Mouse (Mus musculus) G1E (cell line): ENCODE results near the gene Carmil3. TPM values are rescaled to one million over a fixed set of nuclear protein-coding genes. Genes with fewer than 3 reads are reported as not detected.

Experiments
- ATAC-seq: 2 replicates; pipeline ENCODE4 v1.8.0; 2016; ENCODE audit warnings: mild to moderate bottlenecking; ENCODE audit not compliant: insufficient number of reproducible peaks, poor library complexity, low FRiP score, severe bottlenecking; ENCODE audit errors: extremely low read depth
- DNase-seq: peaks from one replicate; pipeline ENCODE4 v3.0.0; 2012; ENCODE audit warnings: low spot score
- H3K27me3 ChIP-seq: 2 replicates; pipeline ENCODE4 v1.6.1; 2012; ENCODE audit warnings: mild to moderate bottlenecking, low read length, inconsistent platforms; ENCODE audit not compliant: insufficient read depth
- H3K36me3 ChIP-seq: replicated peaks from 2 replicates; pipeline ENCODE3; 2012; ENCODE audit warnings: mild to moderate bottlenecking, inconsistent platforms
- H3K4me1 ChIP-seq: 2 replicates; pipeline ENCODE4 v1.6.1; 2012; ENCODE audit warnings: low read depth, low read length, inconsistent platforms, mixed read lengths; ENCODE audit not compliant: insufficient read depth
- H3K4me3 ChIP-seq: 2 replicates; pipeline ENCODE4 v1.5.1; 2012; ENCODE audit warnings: low read depth, mild to moderate bottlenecking, inconsistent platforms, low read length, moderate library complexity, mixed read lengths
- H3K9me3 ChIP-seq: replicated peaks from 2 replicates; pipeline ENCODE4 v1.6.1; 2012; ENCODE audit warnings: inconsistent platforms
- CTCF ChIP-seq: IDR thresholded peaks from 2 replicates; pipeline ENCODE4 v1.5.1; 2012; ENCODE audit warnings: low read depth, low read length, inconsistent platforms, mixed read lengths
- GATA1 ChIP-seq: IDR thresholded peaks from 2 replicates; pipeline ENCODE4 v1.6.1; 2012; ENCODE audit warnings: borderline replicate concordance, low read length, inconsistent platforms, mixed read lengths
- GATA2 ChIP-seq: IDR thresholded peaks from 2 replicates; pipeline ENCODE4 v1.6.1; 2012; ENCODE audit warnings: low read depth, low read length, inconsistent platforms, borderline replicate concordance
- POLR2AphosphoS5 ChIP-seq: IDR thresholded peaks from 2 replicates; pipeline ENCODE4 v1.6.1; 2012; ENCODE audit warnings: low read depth, low read length, inconsistent platforms; ENCODE audit not compliant: insufficient replicate concordance
- TAL1 ChIP-seq: conservative IDR thresholded peaks from 2 replicates; pipeline ENCODE4 v1.6.1; 2012; ENCODE audit warnings: low read depth, low read length, inconsistent platforms, mixed read lengths
- polyA plus RNA-seq: library from polyadenylated mRNA; stranded (reverse); fragments of >175 nt; gene quantifications from 2 replicates; pipeline ENCODE4 v1.2.3, GENCODE M21; 2012
- total RNA-seq, 2 experiments: library from RNA; stranded (forward) in 1 of 2; stranded (reverse) in 1 of 2; fragments of 200-1000 nt in 1 of 2; fragments of >200 nt in 1 of 2; fragmentation: Nextera tagmentation in 1 of 2; gene quantifications; 2 replicates each; pipeline ENCODE4 v1.2.3; 2014 to 2017

Carmil3 gene
- total and polyA plus RNA-seq, 3 experiments: 0.92 to 2.2 (median 2.1) TPM

DNA sequence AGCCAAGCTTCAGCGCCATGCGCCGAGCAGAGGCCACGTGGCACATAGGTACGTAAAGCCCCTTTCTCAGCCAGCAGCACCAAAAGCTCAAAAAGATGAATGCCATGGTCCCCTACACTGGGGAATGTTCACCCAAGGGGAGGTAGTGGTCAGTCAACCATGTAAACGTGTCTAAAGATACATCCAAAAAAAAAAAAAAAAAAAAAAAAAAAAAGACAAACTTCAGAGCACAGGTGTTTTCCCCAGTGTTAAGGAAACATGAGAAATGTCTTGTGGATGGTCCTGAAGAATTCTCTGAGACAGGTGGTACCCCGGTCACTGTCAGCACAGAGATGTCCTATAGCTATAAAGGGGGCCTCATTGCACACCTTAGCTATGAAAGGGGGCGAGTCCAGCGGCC, 15.2 kb downstream of the Carmil3 start:
- no peak for ATAC-seq
- Histone ChIP-seq H3K4me1 (0 out of 2 replicates have a peak, but pooled peaks cover 2% of the 10 kb centered on the region), H3K4me3 (no peak overlapping the region), H3K9me3 (no peaks in the 10 kb centered on the region), H3K27me3 (peaks cover 62% of the 10 kb centered on the region), H3K36me3 (no peaks in the 10 kb centered on the region)
- TF ChIP-seq POLR2AphosphoS5: no peak
- TF ChIP-seq GATA2: no peak
- no peak for TF ChIP-seq CTCF
- DNase-seq: no peak

DNA sequence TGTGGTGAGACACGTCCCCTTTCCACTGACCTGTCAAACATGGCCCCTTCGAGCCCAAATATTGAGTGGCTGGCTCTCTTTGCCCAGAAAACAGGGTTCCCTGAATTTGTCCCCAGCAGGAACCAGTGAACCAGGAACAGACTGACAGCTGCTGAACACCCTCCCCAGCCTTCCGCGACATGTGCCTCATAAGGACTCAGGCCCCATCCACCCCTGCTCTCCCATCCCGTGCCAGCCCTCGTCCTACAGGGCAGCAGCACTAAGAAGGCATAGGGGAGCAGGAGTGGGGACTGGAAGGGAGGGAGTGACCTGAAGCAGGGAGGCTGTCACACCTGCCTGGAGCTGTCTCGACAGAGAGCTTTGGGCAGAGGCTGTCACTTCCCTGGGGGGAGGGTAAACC, 17.4 kb downstream of the Carmil3 start:
- H3K4me1 ChIP-seq: 0 out of 2 replicates have a peak, but pooled peaks cover 2% of the 10 kb centered on the region
- H3K9me3 ChIP-seq: no peaks in the 10 kb centered on the region
- TF ChIP-seq POLR2AphosphoS5 (no peak), CTCF (no peak), TAL1 (no peak), GATA2 (no peak), GATA1 (no peak)
- ATAC-seq (no peak), DNase-seq (no peak)
- peaks cover 68% of the 10 kb centered on the region for H3K27me3 ChIP-seq
- H3K4me3 ChIP-seq: no peak overlapping the region
- no peaks in the 10 kb centered on the region for H3K36me3 ChIP-seq

DNA sequence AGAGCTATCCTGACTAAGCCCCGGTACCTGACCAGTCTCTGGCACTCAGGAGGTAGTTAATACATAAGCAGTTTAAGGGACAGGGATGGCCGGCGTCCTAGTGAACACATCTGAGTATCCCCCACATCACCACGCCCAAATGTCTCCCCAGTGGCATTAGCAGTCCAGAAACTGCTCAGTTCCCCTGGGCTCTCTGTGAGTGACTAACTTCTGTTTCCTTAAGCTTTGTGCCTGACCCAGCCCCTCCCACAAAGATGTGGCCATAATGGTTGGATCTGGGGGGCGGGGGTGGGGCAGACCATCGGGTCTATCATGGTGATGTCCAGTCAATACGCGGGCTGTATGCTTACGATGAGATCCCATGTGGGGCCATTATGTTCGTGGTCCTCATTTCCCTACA, 19.1 kb downstream of the Carmil3 start:
- H3K27me3 ChIP-seq: peaks cover 80% of the 10 kb centered on the region
- TF ChIP-seq TAL1: no peak
- no peak for TF ChIP-seq CTCF
- no peak for TF ChIP-seq GATA1
- no peak for TF ChIP-seq POLR2AphosphoS5
- no peak for TF ChIP-seq GATA2
- no peaks in the 10 kb centered on the region for H3K9me3 ChIP-seq
- no peaks in the 10 kb centered on the region for H3K36me3 ChIP-seq
- H3K4me3 ChIP-seq: no peak overlapping the region
- peaks cover 14% of the 10 kb centered on the region for H3K4me1 ChIP-seq
- DNase-seq (no peak), ATAC-seq (no peak)

GRCm38 (mm10) chr14:55510125-55510731, 19.8 kb downstream of the Carmil3 start, which contains the start of gene Cpne6:
Gene Cpne6 (plus strand): TSS chr14:55510445.
- Histone ChIP-seq H3K27me3 (peaks cover 82% of the 10 kb centered on the region), H3K9me3 (no peaks in the 10 kb centered on the region), H3K4me1 (peaks cover 14% of the 10 kb centered on the region), H3K4me3 (no peak within 1 kb of the TSS), H3K36me3 (no peaks in the 10 kb centered on the region)
- TF ChIP-seq CTCF (no peak), GATA1 (no peak), TAL1 (no peak), POLR2AphosphoS5 (no peak), GATA2 (no peak)
- ATAC-seq (no peak), DNase-seq (no peak)

- peaks cover 85% of the 10 kb centered on the region for H3K27me3 ChIP-seq
- no peak overlapping the region for H3K4me3 ChIP-seq
- TF ChIP-seq TAL1 (no peak), GATA2 (no peak), CTCF (no peak), GATA1 (no peak), POLR2AphosphoS5 (no peak)
- DNase-seq (no peak), ATAC-seq (no peak)
- H3K9me3 ChIP-seq: no peaks in the 10 kb centered on the region
- H3K36me3 ChIP-seq: no peaks in the 10 kb centered on the region
- peaks cover 14% of the 10 kb centered on the region for H3K4me1 ChIP-seq
Measured at GRCm38 (mm10) chr14:55511037-55511436, 20.6 kb downstream of the Carmil3 start.

DNA sequence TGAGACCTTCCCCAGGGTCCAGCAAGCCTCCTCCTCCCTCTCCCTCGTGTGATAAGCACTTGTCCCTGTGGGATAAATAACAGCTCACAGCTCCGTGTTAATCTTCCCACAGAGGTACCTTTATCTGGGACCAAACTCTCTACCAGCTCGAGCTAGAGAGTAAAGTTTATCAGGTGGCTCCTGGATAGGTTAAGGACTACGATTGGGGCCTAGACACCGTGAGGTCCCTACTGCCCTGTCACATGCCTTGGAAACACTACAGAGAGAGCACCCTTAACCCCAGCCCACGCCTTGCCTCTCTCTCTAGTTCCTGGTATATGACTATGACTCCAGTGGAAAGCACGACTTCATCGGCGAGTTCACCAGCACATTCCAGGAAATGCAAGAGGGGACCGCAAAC, 23.5 kb downstream of the Carmil3 start:
- H3K4me1 ChIP-seq: peaks cover 12% of the 10 kb centered on the region
- no peak overlapping the region for H3K4me3 ChIP-seq
- DNase-seq (no peak), ATAC-seq (no peak)
- H3K27me3 ChIP-seq: peaks cover 84% of the 10 kb centered on the region
- no peaks in the 10 kb centered on the region for H3K36me3 ChIP-seq
- no peaks in the 10 kb centered on the region for H3K9me3 ChIP-seq
- TF ChIP-seq GATA1 (no peak), GATA2 (no peak), TAL1 (no peak), CTCF (no peak), POLR2AphosphoS5 (no peak)

- Histone ChIP-seq H3K4me3 (no peak overlapping the region), H3K27me3 (peaks cover 85% of the 10 kb centered on the region), H3K4me1 (peaks cover 12% of the 10 kb centered on the region), H3K36me3 (no peaks in the 10 kb centered on the region), H3K9me3 (no peaks in the 10 kb centered on the region)
- TF ChIP-seq GATA1 (no peak), GATA2 (no peak), TAL1 (no peak), CTCF (no peak), POLR2AphosphoS5 (no peak)
- DNase-seq (no peak), ATAC-seq (no peak)
Measured at GRCm38 (mm10) chr14:55515846-55516245, 25.4 kb downstream of the Carmil3 start.
